Mouse (Mus musculus) brain, embryonic 14.5 days (tissue): ENCODE measurements around the gene Vkorc1. TPM values are rescaled to one million over a fixed set of nuclear protein-coding genes. Genes with fewer than 3 reads are reported as not detected.

Experiments
- DNase-seq: peaks from one replicate; pipeline ENCODE4 v3.0.0-alpha.2; 2011; ENCODE audit warnings: low read depth
- CTCF ChIP-seq: fragments of 200-500 bp; IDR thresholded peaks from 2 replicates; pipeline ENCODE4 v1.5.1; 2012; ENCODE audit warnings: inconsistent platforms, mild to moderate bottlenecking, moderate library complexity, borderline replicate concordance; ENCODE audit not compliant: insufficient read depth, insufficient read length; ENCODE audit errors: extremely low read depth
- POLR2A ChIP-seq: fragments of 200-500 bp; IDR thresholded peaks from 2 replicates; pipeline ENCODE4 v1.6.1; 2012; ENCODE audit warnings: mild to moderate bottlenecking, inconsistent platforms, borderline replicate concordance; ENCODE audit not compliant: poor library complexity, insufficient read depth, insufficient read length, severe bottlenecking; ENCODE audit errors: extremely low read depth
- polyA plus RNA-seq: library from polyadenylated mRNA; depleted of rRNA; stranded (reverse); fragments of >200 nt; gene quantifications from 2 replicates; pipeline ENCODE4 v1.2.3, GENCODE M21; 2012; rRNA removed

Vkorc1 gene
- polyA plus RNA-seq, 1 experiment: 68.2 TPM

GRCm38 (mm10) chr7:127869149-127869810 is 26.1 kb downstream of the Vkorc1 start:
- peak; percentile 59 for DNase-seq
- TF ChIP-seq CTCF: no peak
- no peak for TF ChIP-seq POLR2A

GRCm38 (mm10) chr7:127867641-127868040 is 27.8 kb downstream of the Vkorc1 start:
- DNase-seq: no peak
- no peak for TF ChIP-seq POLR2A
- no peak for TF ChIP-seq CTCF

- TF ChIP-seq CTCF (no peak), POLR2A (no peak)
- no peak for DNase-seq
These were observed 29.0 kb downstream of the Vkorc1 start for GRCm38 (mm10) chr7:127866434-127866833.

GRCm38 (mm10) chr7:127858258-127858657 is 37.2 kb downstream of the Vkorc1 start:
- DNase-seq: no peak
- no peak for TF ChIP-seq POLR2A
- no peak for TF ChIP-seq CTCF

- no peak for TF ChIP-seq POLR2A
- TF ChIP-seq CTCF: no peak
- no peak for DNase-seq
These were observed 44.5 kb downstream of the Vkorc1 start for GRCm38 (mm10) chr7:127850906-127851305.

- DNase-seq: no peak
- TF ChIP-seq CTCF: no peak
- no peak for TF ChIP-seq POLR2A
These were observed 45.2 kb downstream of the Vkorc1 start for GRCm38 (mm10) chr7:127849973-127850875.

Other genes starting within 250 kb of the Vkorc1 start
- 51.0 and 78.6 TPM in 2 replicates for gene Bcl7c, start 186.7 kb downstream of the Vkorc1 start, polyA plus RNA-seq
- 8.0 and 12.2 TPM in 2 replicates for gene Ctf1, start 182.9 kb downstream of the Vkorc1 start, polyA plus RNA-seq
- not detected in 2 replicates for gene Ctf2, start 163.5 kb downstream of the Vkorc1 start, polyA plus RNA-seq
- gene Fbxl19, start 151.1 kb downstream of the Vkorc1 start, polyA plus RNA-seq: 138 and 171 TPM in 2 replicates
- 9.3 and 11.2 TPM in 2 replicates for gene Orai3, start 125.8 kb downstream of the Vkorc1 start, polyA plus RNA-seq
- gene Setd1a, start 118.9 kb downstream of the Vkorc1 start, polyA plus RNA-seq: 8.9 and 23.2 TPM in 2 replicates
- gene Gm49388, start 110.0 kb downstream of the Vkorc1 start, polyA plus RNA-seq: not detected in 2 replicates
- 13.8 and 14.2 TPM in 2 replicates for gene Hsd3b7, start 95.0 kb downstream of the Vkorc1 start, polyA plus RNA-seq
- gene Stx4a, start 71.3 kb downstream of the Vkorc1 start, polyA plus RNA-seq: 35.3 and 36.0 TPM in 2 replicates
- gene Stx1b, start 71.1 kb downstream of the Vkorc1 start, polyA plus RNA-seq: 79.9 and 128 TPM in 2 replicates
- 22.3 and 28.1 TPM in 2 replicates for gene Zfp646, start 19.4 kb downstream of the Vkorc1 start, polyA plus RNA-seq
- 21.7 and 31.7 TPM in 2 replicates for gene Zfp668, start 18.8 kb downstream of the Vkorc1 start, polyA plus RNA-seq
- 2.2 and 3.5 TPM in 2 replicates for gene Prss53, start 4.6 kb downstream of the Vkorc1 start, polyA plus RNA-seq
- not detected in 2 replicates for gene Gm21974, start 163 bp downstream of the Vkorc1 start, polyA plus RNA-seq
- 59.5 and 79.8 TPM in 2 replicates for gene Bckdk, start 8.5 kb upstream of the Vkorc1 start, polyA plus RNA-seq
- gene Kat8, start 16.9 kb upstream of the Vkorc1 start, polyA plus RNA-seq: 44.8 and 47.7 TPM in 2 replicates
- 0.51 and 0.97 TPM in 2 replicates for gene Prss8, start 34.5 kb upstream of the Vkorc1 start, polyA plus RNA-seq
- 11.2 and 16.6 TPM in 2 replicates for gene Prss36, start 51.1 kb upstream of the Vkorc1 start, polyA plus RNA-seq
- 596 and 633 TPM in 2 replicates for gene Fus, start 71.8 kb upstream of the Vkorc1 start, polyA plus RNA-seq
- 6.9 and 10.1 TPM in 2 replicates for gene Pycard, start 98.2 kb upstream of the Vkorc1 start, polyA plus RNA-seq
- 0.92 and 1.0 TPM in 2 replicates for gene Trim72, start 108.3 kb upstream of the Vkorc1 start, polyA plus RNA-seq
- 1.2 and 1.3 TPM in 2 replicates for gene Itgam, start 167.0 kb upstream of the Vkorc1 start, polyA plus RNA-seq
- gene Gm49368, start 167.1 kb upstream of the Vkorc1 start, polyA plus RNA-seq: 0.03 TPM in 1 of 2 replicates, not detected in the other
- gene Itgax, start 233.9 kb upstream of the Vkorc1 start, polyA plus RNA-seq: 0.08 and 0.22 TPM in 2 replicates